Mouse (Mus musculus): ENCODE results near the gene Six1. TPM values are rescaled to one million over a fixed set of nuclear protein-coding genes. Genes with fewer than 3 reads are reported as not detected.
A peak's percentile ranks its signal among the peaks of the same experiment; 100 is the strongest.

Six1 gene
- polyA plus RNA-seq, 1 experiment from 2014 or later = 0.43 TPM

GRCm38 (mm10) chr12:73045046-73045723 lies 8.5 kb downstream of the Six1 start:
- under 1% methylated on average over 46 of the region's 46 CpGs for WGBS

DNA sequence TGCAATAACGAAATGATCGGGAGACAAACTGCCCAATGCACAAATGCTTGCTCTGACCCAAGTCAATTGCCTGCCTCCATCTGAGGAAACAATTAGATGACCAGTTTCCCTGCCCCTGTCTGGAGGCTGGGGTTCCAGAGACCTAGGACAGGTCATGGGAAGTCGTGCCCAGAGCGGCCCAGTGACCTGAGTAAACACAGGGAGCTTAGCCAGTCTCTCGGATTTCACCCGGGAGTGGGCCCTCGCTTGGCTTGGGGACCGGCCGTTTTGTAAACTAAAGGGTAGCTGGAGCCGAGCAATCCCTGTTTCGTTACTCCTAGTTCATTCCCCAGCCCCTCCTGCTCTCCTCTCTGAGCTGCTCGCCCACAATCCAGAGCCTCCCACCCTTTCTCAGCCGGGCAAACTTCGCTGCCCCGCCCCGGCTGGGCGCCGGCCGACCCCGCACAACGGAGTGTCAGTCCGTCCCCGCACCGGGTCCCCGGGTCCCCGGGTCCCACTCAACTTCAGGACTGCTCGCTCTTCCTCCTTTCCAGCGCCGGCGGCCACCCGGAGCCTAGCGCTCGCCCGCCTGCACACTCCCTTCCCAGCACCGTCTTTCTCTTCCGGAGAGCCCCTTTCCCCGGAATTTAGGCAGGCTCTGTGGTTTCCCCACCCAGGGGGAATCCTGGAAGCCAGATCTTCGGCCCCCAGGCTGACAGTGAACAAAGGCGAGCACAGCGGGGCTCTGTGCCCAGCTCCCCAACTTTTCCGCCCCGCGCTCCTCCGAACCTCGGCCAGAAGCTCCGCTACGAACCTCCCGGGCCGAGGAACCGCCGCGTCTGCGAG lies 9.3 kb downstream of the Six1 start:
- Histone ChIP-seq H3K27ac (no peak overlapping the region), H3K4me2 (replicated peaks) (peak overlapping the region; percentile 47), H3K36me3 (replicated peaks; ENCODE audit: control insufficient read depth, insufficient read depth) (no peaks in the 10 kb centered on the region), H3K4me1 (replicated peaks; ENCODE audit: control insufficient read depth, insufficient read depth, low read length) (no peaks in the 10 kb centered on the region), H3K4me3 (replicated peaks; ENCODE audit: low read length) (peak overlapping the region; percentile 27), H3K9me3 (ENCODE audit: control insufficient read depth, low read length) (no peaks in the 10 kb centered on the region), H3K9ac (peak overlapping the region; percentile 39; the same call in 1 of the 2 replicates), H3K27me3 (ENCODE audit: control insufficient read depth, insufficient read depth, low read length) (peaks cover 99% of the 10 kb centered on the region)
- DNase-seq (ENCODE audit: low spot score) = no peak
- no peak for ATAC-seq (ENCODE audit: low FRiP score)
- under 1% methylated on average over 49 of the region's 53 CpGs for WGBS

More at GRCm38 (mm10) chr12:73045046-73045723, 8.5 kb downstream of the Six1 start:
- Histone ChIP-seq H3K4me1 (replicated peaks; ENCODE audit: control insufficient read depth, insufficient read depth, low read length) (no peaks in the 10 kb centered on the region), H3K27ac (peak overlapping the region; percentile 43; the same call in 1 of the 2 replicates), H3K4me3 (replicated peaks; ENCODE audit: low read length) (peak overlapping the region; percentile 27), H3K27me3 (ENCODE audit: control insufficient read depth, insufficient read depth, low read length) (peaks cover 99% of the 10 kb centered on the region), H3K9ac (peak overlapping the region; percentile 39; the same call in 1 of the 2 replicates), H3K9me3 (ENCODE audit: control insufficient read depth, low read length) (no peaks in the 10 kb centered on the region), H3K4me2 (replicated peaks) (peak overlapping the region; percentile 47), H3K36me3 (replicated peaks; ENCODE audit: control insufficient read depth, insufficient read depth) (no peaks in the 10 kb centered on the region)
- peak; percentile 26 for DNase-seq (ENCODE audit: low spot score)
- ATAC-seq (ENCODE audit: low FRiP score) = no peak

DNA sequence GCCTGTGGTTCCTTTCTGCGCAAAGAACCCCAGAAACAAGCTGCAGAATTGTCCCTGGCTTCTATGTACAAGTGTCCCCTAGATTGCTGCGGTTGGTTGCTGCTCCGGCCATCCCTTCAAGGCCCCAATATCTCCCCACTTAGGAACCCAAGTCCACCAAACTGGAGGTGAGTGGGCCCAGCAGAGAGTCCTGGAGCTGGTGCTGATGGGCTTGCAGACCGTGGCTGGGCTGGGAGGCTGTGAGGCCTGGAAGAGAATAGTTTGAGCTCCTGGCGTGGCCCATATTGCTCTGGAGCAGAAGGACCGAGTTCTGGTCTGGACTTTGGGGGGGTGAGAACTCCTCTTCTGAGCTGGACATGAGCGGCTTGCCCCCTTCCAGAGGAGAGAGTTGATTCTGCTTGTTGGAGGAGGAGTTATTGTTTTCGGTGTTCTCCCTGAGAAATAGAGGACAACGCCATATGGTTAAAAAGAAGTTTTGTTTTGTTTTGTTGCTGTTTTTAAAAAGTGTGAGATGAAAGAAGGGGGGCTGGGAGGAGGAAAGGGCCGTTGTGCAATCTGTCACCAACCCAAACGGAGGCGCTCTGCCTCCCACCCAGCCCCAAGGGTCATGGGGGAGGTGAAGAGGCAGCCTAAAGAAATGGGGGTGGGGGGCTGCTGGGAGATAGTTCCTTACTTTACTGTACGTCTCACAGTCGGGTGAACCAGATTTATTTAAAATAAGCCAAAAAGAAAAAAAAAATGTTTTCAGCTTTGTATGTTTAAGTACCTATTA lies 10.1 kb downstream of the Six1 start:
- Histone ChIP-seq H3K4me3 (replicated peaks; ENCODE audit: low read length) (peak overlapping the region; percentile 27; the same call in 1 of the 2 replicates), H3K27me3 (ENCODE audit: control insufficient read depth, insufficient read depth, low read length) (peaks cover 99% of the 10 kb centered on the region), H3K27ac (no peak overlapping the region), H3K4me1 (replicated peaks; ENCODE audit: control insufficient read depth, insufficient read depth, low read length) (no peaks in the 10 kb centered on the region), H3K36me3 (replicated peaks; ENCODE audit: control insufficient read depth, insufficient read depth) (no peaks in the 10 kb centered on the region), H3K4me2 (replicated peaks) (peak overlapping the region; percentile 4; the same call in 1 of the 2 replicates), H3K9ac (no peak overlapping the region), H3K9me3 (ENCODE audit: control insufficient read depth, low read length) (no peaks in the 10 kb centered on the region)
- DNase-seq (ENCODE audit: low spot score) (no peak), ATAC-seq (ENCODE audit: low FRiP score) (no peak)
- WGBS = 3% methylated on average over 14 of the region's 14 CpGs

- 4% methylated on average over 2 of the region's 2 CpGs for WGBS
- DNase-seq (ENCODE audit: low spot score) = peak; percentile 36
- Histone ChIP-seq H3K9ac (no peak overlapping the region), H3K4me2 (replicated peaks) (0 out of 2 replicates have a peak overlapping the region, but pooled peaks have one; percentile 4), H3K27ac (no peak overlapping the region), H3K9me3 (ENCODE audit: control insufficient read depth, low read length) (no peaks in the 10 kb centered on the region), H3K36me3 (replicated peaks; ENCODE audit: control insufficient read depth, insufficient read depth) (no peaks in the 10 kb centered on the region), H3K27me3 (ENCODE audit: control insufficient read depth, insufficient read depth, low read length) (peaks cover 99% of the 10 kb centered on the region), H3K4me3 (replicated peaks; ENCODE audit: low read length) (no peak overlapping the region), H3K4me1 (replicated peaks; ENCODE audit: control insufficient read depth, insufficient read depth, low read length) (no peaks in the 10 kb centered on the region)
- ATAC-seq (ENCODE audit: low FRiP score) = no peak
Measured at GRCm38 (mm10) chr12:73042903-73043302, 10.8 kb downstream of the Six1 start.

- 1% methylated on average over 5 of the region's 5 CpGs for WGBS
- Histone ChIP-seq H3K4me1 (replicated peaks; ENCODE audit: control insufficient read depth, insufficient read depth, low read length) (no peaks in the 10 kb centered on the region), H3K9me3 (ENCODE audit: control insufficient read depth, low read length) (no peaks in the 10 kb centered on the region), H3K36me3 (replicated peaks; ENCODE audit: control insufficient read depth, insufficient read depth) (no peaks in the 10 kb centered on the region), H3K9ac (no peak overlapping the region), H3K4me2 (replicated peaks) (no peak overlapping the region), H3K4me3 (replicated peaks; ENCODE audit: low read length) (no peak overlapping the region), H3K27me3 (ENCODE audit: control insufficient read depth, insufficient read depth, low read length) (peaks cover 99% of the 10 kb centered on the region), H3K27ac (no peak overlapping the region)
- DNase-seq (ENCODE audit: low spot score) = no peak
- no peak for ATAC-seq (ENCODE audit: low FRiP score)
Measured at GRCm38 (mm10) chr12:73042406-73042805, 11.3 kb downstream of the Six1 start.

DNA sequence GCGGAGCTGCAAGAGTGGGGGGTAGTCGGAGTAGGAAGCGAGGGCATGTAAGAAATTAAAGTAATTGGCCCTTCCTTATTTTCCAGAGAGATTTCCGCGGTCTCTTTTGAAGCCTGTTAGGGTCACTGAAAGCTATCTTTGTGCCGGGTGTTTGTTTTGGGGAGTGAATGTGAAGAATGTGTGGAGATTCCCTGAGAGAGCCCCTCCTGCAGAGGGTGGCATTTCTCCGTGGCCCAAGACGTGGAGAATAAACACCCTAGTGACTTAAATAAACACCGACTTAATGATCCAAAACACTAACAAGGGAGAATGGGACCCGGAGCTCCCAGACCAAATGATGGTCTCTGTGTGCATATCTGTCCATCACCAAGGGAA lies 12.4 kb downstream of the Six1 start:
- no peak for DNase-seq (ENCODE audit: low spot score)
- H3K4me2 ChIP-seq (replicated peaks) = no peak overlapping the region
- H3K4me1 ChIP-seq (replicated peaks; ENCODE audit: control insufficient read depth, insufficient read depth, low read length) = no peaks in the 10 kb centered on the region
- no peak overlapping the region for H3K9ac ChIP-seq
- peaks cover 96% of the 10 kb centered on the region for H3K27me3 ChIP-seq (ENCODE audit: control insufficient read depth, insufficient read depth, low read length)
- no peak overlapping the region for H3K4me3 ChIP-seq (replicated peaks; ENCODE audit: low read length)
- no peak overlapping the region for H3K27ac ChIP-seq
- H3K36me3 ChIP-seq (replicated peaks; ENCODE audit: control insufficient read depth, insufficient read depth) = no peaks in the 10 kb centered on the region
- under 1% methylated on average over 10 of the region's 10 CpGs for WGBS
- no peaks in the 10 kb centered on the region for H3K9me3 ChIP-seq (ENCODE audit: control insufficient read depth, low read length)
- ATAC-seq (ENCODE audit: low FRiP score) = no peak

GRCm38 (mm10) chr12:73040563-73041255 lies 13.0 kb downstream of the Six1 start:
- no peak for DNase-seq (ENCODE audit: low spot score)
- 2% methylated on average over 27 of the region's 27 CpGs for WGBS
- H3K4me3 ChIP-seq (replicated peaks; ENCODE audit: low read length) = no peak overlapping the region
- H3K27me3 ChIP-seq (ENCODE audit: control insufficient read depth, insufficient read depth, low read length) = peaks cover 96% of the 10 kb centered on the region
- no peak overlapping the region; the same call in 1 of the 2 replicates for H3K4me2 ChIP-seq (replicated peaks)
- no peak overlapping the region for H3K27ac ChIP-seq
- no peak for ATAC-seq (ENCODE audit: low FRiP score)
- H3K9ac ChIP-seq = no peak overlapping the region
- H3K4me1 ChIP-seq (replicated peaks; ENCODE audit: control insufficient read depth, insufficient read depth, low read length) = no peaks in the 10 kb centered on the region
- H3K36me3 ChIP-seq (replicated peaks; ENCODE audit: control insufficient read depth, insufficient read depth) = no peaks in the 10 kb centered on the region
- H3K9me3 ChIP-seq (ENCODE audit: control insufficient read depth, low read length) = no peaks in the 10 kb centered on the region

- peaks cover 95% of the 10 kb centered on the region for H3K27me3 ChIP-seq (ENCODE audit: control insufficient read depth, insufficient read depth, low read length)
- no peak overlapping the region for H3K9ac ChIP-seq
- H3K4me3 ChIP-seq (replicated peaks; ENCODE audit: low read length) = no peak overlapping the region
- ATAC-seq (ENCODE audit: low FRiP score) (no peak), DNase-seq (ENCODE audit: low spot score) (no peak)
- H3K9me3 ChIP-seq (ENCODE audit: control insufficient read depth, low read length) = no peaks in the 10 kb centered on the region
- no peaks in the 10 kb centered on the region for H3K4me1 ChIP-seq (replicated peaks; ENCODE audit: control insufficient read depth, insufficient read depth, low read length)
- H3K27ac ChIP-seq = no peak overlapping the region
- WGBS = 1% methylated on average over 18 of the region's 18 CpGs
- no peaks in the 10 kb centered on the region for H3K36me3 ChIP-seq (replicated peaks; ENCODE audit: control insufficient read depth, insufficient read depth)
- H3K4me2 ChIP-seq (replicated peaks) = no peak overlapping the region; the same call in 1 of the 2 replicates
Measured at GRCm38 (mm10) chr12:73039939-73040562, 13.6 kb downstream of the Six1 start.
